Mouse (Mus musculus) small intestine, adult 2 months (tissue): ENCODE results near the gene Selplg.

Experiments used
- CTCF ChIP-seq: fragments of 200-500 bp; IDR thresholded peaks from 2 replicates; pipeline ENCODE4 v1.5.1; 2012; ENCODE audit warnings: low read depth, mild to moderate bottlenecking, control low read depth, inconsistent platforms, low read length, moderate library complexity, mixed read lengths; ENCODE audit not compliant: insufficient replicate concordance, insufficient read length; ENCODE audit errors: extremely low read depth
- POLR2A ChIP-seq: fragments of 200-500 bp; IDR thresholded peaks from 2 replicates; pipeline ENCODE4 v1.6.1; 2012; ENCODE audit warnings: low read depth, mild to moderate bottlenecking, control low read depth, inconsistent platforms, low read length, moderate library complexity

DNA sequence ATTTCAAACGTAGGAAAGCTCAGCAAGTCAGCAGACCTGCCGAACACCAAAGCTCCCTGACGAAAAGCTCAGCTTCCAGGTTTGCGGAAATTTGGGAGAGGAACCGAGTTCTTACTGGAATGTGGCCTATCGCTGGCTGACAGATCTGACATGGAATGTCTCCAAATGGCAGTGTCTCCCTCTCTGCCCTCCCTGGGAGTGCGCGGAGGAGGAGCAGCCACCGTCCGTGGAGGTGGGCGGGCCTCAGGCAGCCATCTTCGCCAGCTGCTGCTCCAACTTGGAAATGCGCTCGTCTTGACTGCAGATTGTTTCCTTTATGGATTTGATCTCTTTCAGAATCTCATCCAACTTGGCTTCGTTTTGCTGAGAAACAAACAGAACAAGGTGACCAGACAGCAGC, 11.7 kb upstream of the Selplg start:
- no peak for TF ChIP-seq CTCF
- no peak for TF ChIP-seq POLR2A
